Mouse (Mus musculus) right cerebral cortex, postnatal 36 days (tissue): ENCODE data around the gene Chrne.
A peak's percentile ranks its signal among the peaks of the same experiment; 100 is the strongest.

ENCODE experiments used
- DNase-seq, 2 experiments: peaks; one replicate each; pipeline ENCODE4 v3.0.0; 2022; ENCODE audit warnings: low spot score in 2 of 2, mixed read lengths in 1 of 2

The Chrne gene

GRCm38 (mm10) chr11:70652029-70652883, 33.2 kb upstream of the Chrne start:
- no peak for DNase-seq

- DNase-seq = no peak
These were observed 32.4 kb upstream of the Chrne start for GRCm38 (mm10) chr11:70651391-70651790.

- DNase-seq = no peak
These were observed 31.5 kb upstream of the Chrne start for GRCm38 (mm10) chr11:70650322-70651175.

- DNase-seq = no peak
These were observed 30.2 kb upstream of the Chrne start for GRCm38 (mm10) chr11:70649185-70649734.

- DNase-seq = no peak
These were observed 29.5 kb upstream of the Chrne start for GRCm38 (mm10) chr11:70648512-70648911.

- no peak for DNase-seq
These were observed 28.9 kb upstream of the Chrne start for GRCm38 (mm10) chr11:70647716-70648420.

GRCm38 (mm10) chr11:70646691-70647650, 28.0 kb upstream of the Chrne start, which contains the start of the genes Rnf167 and Slc25a11:
Rnf167 (plus strand) TSS chr11:70647235.
Slc25a11 (minus strand) TSS chr11:70647479.
- peak; percentile 96 for DNase-seq

- DNase-seq = no peak
These were observed 27.2 kb upstream of the Chrne start for GRCm38 (mm10) chr11:70646259-70646555.

- DNase-seq = no peak
These were observed 26.6 kb upstream of the Chrne start for GRCm38 (mm10) chr11:70645461-70646258.

- no peak for DNase-seq
These were observed 25.6 kb upstream of the Chrne start for GRCm38 (mm10) chr11:70644564-70645103.

GRCm38 (mm10) chr11:70643051-70643450, 24.0 kb upstream of the Chrne start:
- no peak for DNase-seq

- no peak for DNase-seq
These were observed 22.2 kb upstream of the Chrne start for GRCm38 (mm10) chr11:70641241-70641640.

- no peak for DNase-seq
These were observed 21.0 kb upstream of the Chrne start for GRCm38 (mm10) chr11:70639976-70640375.

GRCm38 (mm10) chr11:70638714-70639278, 19.8 kb upstream of the Chrne start, which contains the start of gene Gp1ba:
Gp1ba (plus strand) TSS chr11:70639122.
- DNase-seq = no peak

- DNase-seq = no peak
These were observed 19.3 kb upstream of the Chrne start for GRCm38 (mm10) chr11:70638293-70638692.

GRCm38 (mm10) chr11:70637764-70638163, 18.7 kb upstream of the Chrne start:
- DNase-seq = no peak

GRCm38 (mm10) chr11:70635601-70636000, 16.6 kb upstream of the Chrne start:
- DNase-seq = no peak

- DNase-seq = no peak
These were observed 11.1 kb upstream of the Chrne start for GRCm38 (mm10) chr11:70630129-70630528.

- no peak for DNase-seq
These were observed 10.5 kb upstream of the Chrne start for GRCm38 (mm10) chr11:70629557-70629956.
